Mouse (Mus musculus) stomach, postnatal 0 days (tissue): ENCODE measurements around the gene Slc6a19.

Experiments used
- CTCF ChIP-seq: IDR thresholded peaks from 2 replicates; pipeline ENCODE4 v1.5.1; 2016; ENCODE audit warnings: antibody characterized with exemption, low read depth, mild to moderate bottlenecking, moderate library complexity
- EP300 ChIP-seq: optimal IDR thresholded peaks from 2 replicates; pipeline ENCODE3; 2016; ENCODE audit warnings: antibody characterized with exemption

- TF ChIP-seq CTCF (no peak), EP300 (no peak)
Observed at GRCm38 (mm10) chr13:73653266-73653665, 51.4 kb downstream of the Slc6a19 start.
